Mouse (Mus musculus) liver, postnatal 0 days (tissue): Measurements from ENCODE around the gene Smpd4.

Experiments used
- CTCF ChIP-seq: sonication (generic); IDR thresholded peaks from 2 replicates; pipeline ENCODE4 v1.5.1; 2016; ENCODE audit warnings: antibody characterized with exemption, low read depth
- EP300 ChIP-seq: IDR thresholded peaks from 2 replicates; pipeline ENCODE4 v1.6.1; 2016; ENCODE audit warnings: antibody characterized with exemption, low read depth, mild to moderate bottlenecking

DNA sequence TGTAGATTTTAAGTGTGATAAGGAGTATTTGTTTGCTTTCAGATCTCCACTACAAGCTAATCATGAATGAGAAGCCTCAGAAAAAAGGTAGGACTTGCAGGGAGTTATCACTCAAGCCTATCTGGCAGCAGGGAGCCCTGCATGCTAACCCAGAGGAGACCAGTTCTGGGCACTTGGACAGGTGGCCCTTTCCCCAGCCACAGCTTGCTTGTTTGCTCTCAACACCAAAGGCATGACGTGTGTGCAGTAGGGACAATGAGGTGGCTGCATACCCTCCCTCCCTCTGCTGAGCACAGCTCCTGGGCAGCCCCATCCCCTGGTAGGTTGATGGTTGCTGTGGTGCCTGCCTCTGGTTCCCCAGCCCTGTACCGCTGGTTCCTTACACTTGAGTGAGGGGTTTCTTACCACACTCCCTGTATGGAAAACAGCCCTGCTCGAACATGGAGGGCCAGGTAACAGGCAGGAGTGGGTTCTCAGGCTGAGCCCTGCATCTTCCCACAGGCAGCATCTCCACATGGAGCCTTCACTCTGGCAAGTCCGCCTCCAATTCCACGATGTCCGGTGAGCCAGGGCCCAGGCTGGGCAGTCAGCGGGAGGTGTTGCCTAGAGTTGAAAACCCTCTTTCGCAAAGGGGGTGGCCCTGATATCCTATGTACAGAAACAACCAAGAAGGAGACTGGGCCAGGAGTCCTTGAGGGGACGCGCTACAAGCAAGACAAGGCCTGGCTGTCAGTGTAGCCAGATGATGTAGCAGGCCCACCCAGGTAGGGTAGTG lies 28.6 kb downstream of the Smpd4 start:
- no peak for TF ChIP-seq CTCF
- TF ChIP-seq EP300, result no peak
